Mouse (Mus musculus): ENCODE results near the gene Ube2m. TPM values are rescaled to one million over a fixed set of nuclear protein-coding genes. Genes with fewer than 3 reads are reported as not detected.

Ube2m gene
- total RNA-seq, 2 experiments from 2014 or later: 132 to 196 TPM

DNA sequence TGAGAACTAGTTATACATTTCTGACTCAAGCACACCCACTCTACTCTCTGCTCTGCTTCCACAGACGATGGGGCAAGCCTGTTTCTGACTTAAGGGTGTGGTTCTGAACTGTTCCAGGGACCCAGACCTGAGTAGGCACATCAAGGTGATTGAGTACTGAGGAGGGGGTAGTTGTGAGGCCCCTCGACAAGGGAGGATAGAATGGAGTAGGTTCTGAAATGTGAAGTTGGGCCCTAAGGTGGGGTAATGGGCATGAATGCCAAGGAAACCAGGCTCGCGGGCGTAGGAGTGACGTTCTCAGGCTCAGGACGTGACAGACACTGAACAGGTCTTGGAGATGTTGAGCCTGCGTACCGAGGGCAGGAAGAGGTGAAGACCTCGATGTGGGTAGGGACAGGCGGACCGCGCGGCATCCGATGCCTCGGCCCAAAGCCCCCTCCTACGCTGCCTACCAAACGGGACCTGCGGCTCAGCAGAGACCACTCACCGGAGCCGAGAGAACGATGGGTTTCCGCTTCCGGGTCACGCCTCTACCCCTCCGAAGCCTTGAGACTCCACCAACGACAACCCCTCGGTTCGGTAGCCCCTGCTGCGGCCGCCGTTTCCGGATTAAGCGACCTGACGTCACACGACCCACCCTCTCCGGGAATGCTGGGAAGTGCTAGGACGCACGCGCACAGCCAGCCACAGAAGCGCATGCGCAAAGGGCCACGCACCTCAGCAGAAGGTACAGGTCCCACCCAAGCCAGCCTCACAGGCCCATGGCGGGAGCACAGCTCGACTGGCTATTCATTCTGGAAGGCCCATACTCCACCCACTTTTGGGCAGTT, 3.7 kb downstream of the Ube2m start, which contains the start of gene Chmp2a:
TSS of gene Chmp2a (minus strand) at position 660 of the 830 bp plus-strand sequence.
- ATAC-seq (replicated peaks; ENCODE audit: poor library complexity, severe bottlenecking): peak; percentile 51

DNA sequence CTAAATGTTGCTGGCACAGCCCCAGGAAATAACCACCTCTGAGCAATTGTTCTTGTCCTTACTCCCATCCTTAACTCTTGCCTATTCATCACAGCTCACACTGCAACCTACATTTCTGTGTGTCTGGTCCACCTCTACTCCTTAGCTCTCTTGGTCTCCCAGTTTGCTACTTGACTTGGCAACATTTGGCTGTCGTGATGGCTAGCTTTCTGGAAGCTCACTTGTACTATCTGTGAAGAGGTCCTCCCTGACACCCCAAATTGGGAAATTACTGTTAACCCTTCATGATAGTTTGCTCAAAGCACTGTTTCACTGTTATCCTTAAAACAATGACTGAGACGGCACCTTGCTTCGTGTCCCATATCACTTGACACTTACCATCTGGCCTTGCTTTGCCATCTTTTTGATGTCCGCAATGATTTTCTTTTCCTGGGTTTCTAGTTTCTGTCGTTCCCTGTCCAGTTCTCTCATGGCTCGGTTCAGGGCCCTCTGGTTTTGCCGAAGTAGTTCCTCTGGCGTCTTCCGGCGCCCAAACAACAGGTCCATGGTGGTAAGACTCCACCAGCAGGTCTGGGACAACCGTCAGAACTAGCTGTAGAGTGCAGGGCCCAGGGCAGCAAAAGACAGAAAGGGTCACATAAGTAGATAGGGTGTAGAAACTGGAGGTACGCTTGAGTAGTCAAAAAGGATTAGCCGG, 4.5 kb downstream of the Ube2m start:
- ATAC-seq (replicated peaks; ENCODE audit: poor library complexity, severe bottlenecking): no peak

DNA sequence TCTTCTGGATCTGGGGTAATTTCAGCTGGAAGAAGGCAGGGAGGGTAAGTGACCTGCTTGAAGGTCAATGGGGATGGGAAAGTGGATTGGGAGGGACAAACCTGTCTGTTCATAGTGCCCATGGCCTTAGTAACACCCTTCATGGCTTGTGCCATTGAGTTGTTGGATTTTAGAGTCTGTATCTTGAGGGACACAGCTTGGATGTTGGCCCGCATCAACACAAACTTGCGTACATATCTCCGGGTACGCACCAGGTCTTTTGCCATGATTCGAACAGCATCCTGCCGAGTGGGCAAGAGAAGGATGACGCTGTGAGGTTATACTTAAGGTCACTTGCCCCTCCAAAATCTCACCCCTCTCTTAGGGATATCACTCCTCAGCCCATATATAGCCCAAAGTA, 5.5 kb downstream of the Ube2m start:
- ATAC-seq (replicated peaks; ENCODE audit: poor library complexity, severe bottlenecking): no peak

DNA sequence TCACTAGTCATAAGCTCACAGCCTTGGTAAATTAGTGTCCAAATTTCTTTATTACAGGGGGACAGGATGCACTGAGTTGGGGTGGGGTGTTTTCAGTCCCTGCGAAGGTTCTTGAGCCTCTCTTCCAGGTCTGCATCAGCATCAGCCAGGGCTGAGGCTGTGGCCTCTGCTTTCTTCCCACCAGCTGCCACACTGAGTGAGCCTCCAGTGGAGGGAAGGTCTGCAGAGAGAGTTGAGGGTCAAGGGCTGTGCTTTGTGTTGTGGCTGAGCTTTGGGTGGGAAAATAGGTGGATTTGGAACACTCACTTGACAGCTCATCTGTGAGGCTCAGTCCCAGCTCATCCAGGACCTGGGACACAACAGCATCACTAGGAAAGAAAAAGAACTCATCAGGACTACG, 6.1 kb downstream of the Ube2m start:
- no peak for ATAC-seq (replicated peaks; ENCODE audit: poor library complexity, severe bottlenecking)

DNA sequence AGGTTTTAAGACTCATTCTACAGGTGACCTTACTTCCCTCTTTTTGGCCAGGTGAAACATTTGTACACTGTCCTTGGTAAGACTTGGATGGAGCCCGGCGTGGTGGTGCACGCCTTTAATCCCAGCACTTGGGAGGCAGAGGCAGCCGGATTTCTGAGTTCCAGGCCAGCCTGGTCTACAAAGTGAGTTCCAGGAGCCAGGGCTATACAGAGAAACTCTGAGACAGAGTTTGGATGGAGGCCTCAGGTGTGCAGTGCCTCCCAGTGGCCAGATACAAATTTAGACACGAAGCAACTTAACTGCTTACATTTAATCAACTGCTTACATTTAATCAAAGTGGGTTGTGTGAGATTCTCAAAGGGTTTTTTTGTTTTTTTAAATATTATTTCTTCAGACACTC, 7.0 kb downstream of the Ube2m start:
- ATAC-seq (replicated peaks; ENCODE audit: poor library complexity, severe bottlenecking): no peak

DNA sequence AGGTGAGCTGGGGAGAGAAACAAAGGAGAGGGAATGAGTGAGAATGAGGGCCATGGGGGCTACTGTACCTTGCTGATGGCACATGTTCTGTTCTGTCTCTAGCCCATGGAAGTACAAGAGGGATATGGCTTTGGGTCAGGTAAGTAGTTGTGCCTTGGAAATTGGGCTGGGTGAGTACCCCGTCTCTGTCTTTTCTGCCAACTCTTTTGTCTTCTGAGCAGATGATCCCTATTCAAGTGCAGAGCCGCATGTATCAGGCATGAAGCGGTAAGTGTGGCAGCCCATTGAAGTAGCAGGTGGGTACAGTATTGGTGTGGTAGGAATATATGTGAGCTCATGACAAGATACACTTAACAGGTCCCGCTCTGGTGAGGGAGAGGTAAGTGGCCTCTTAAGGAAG, 9.1 kb downstream of the Ube2m start:
- ATAC-seq (replicated peaks; ENCODE audit: poor library complexity, severe bottlenecking): no peak

DNA sequence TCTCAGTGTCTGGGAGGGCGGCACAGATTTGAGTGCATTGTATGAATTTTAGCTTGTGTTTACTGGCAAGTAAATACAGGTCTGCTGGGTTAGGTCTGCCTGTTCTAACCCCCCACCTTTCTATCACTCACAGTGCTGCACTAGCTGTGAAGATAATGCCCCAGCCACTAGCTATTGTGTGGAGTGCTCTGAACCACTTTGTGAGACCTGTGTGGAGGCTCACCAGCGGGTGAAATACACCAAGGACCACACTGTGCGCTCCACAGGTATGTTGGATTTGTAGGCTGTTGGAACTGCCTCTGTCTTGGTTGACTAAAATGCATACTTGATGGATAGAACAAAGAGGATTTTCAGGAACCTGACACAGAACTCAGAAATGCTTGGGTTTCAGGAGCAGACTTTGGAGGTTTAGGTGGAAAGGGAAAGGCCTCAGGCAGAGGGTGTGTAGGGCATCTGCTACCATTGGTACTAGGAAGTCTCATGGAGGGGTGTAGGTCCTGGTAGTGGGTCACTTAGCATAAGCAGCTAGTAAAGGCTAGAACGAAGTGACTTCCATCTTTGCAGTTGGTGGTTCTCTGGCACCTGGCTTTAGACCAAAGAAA, 12.5 kb downstream of the Ube2m start:
- ATAC-seq (replicated peaks; ENCODE audit: poor library complexity, severe bottlenecking): no peak

DNA sequence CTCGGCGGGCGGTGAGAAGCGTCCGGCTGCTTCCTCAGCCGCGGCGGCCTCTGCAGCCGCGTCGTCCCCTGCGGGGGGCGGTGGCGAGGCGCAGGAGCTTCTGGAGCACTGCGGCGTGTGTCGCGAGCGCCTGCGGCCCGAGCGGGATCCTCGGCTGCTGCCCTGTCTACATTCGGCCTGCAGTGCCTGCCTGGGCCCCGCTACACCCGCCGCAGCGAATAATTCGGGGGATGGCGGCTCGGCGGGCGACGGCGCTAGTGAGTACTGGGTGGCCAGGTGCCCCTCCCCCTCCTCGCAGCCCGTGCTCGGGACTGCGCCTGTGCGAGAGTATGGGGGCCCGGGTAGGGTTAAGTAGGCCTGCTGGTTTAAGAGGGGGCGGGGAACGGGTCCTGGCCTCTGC, 13.3 kb downstream of the Ube2m start:
- ATAC-seq (replicated peaks; ENCODE audit: poor library complexity, severe bottlenecking): peak; percentile 8

DNA sequence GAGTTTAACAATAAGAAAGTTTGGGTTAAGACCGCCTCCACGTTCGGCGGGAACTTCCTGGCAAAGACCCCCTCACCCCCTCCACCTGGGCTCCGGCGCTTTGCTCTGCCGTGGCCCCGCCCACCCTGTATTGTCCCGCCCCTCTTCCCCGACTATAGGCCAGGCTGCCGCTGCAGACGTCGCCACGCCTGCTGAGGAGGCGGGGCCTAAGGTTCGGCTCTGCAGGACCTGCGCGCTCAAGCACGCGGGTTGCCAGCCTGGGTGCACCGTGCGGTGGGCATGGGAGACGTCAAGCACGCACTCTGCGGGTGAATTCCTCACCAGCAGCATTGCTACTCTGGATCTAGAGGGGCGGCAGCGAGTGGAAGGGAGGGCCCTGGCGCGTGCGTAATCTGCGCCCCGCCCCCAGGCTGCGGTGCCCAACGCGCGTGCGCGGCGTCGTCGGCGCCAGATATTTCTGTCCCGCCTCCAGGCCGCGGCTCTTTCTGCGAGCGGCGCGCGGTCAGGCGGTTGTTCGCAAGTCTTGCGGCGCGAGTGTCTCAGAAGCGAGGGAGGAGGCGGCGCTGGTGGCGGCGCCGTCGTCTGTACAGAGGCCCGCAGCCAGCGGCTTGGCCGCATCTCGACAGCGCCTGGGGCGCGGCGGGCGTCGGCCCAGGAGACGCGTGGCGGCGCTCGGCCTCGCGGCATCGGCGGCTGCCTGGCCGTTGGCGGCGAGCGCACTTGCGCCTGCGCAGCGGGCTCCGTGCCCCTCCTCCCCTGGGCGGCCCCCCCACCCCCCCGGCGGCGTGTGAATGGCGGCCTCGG, 13.9 kb downstream of the Ube2m start:
- peak; percentile 68 for ATAC-seq (replicated peaks; ENCODE audit: poor library complexity, severe bottlenecking)

DNA sequence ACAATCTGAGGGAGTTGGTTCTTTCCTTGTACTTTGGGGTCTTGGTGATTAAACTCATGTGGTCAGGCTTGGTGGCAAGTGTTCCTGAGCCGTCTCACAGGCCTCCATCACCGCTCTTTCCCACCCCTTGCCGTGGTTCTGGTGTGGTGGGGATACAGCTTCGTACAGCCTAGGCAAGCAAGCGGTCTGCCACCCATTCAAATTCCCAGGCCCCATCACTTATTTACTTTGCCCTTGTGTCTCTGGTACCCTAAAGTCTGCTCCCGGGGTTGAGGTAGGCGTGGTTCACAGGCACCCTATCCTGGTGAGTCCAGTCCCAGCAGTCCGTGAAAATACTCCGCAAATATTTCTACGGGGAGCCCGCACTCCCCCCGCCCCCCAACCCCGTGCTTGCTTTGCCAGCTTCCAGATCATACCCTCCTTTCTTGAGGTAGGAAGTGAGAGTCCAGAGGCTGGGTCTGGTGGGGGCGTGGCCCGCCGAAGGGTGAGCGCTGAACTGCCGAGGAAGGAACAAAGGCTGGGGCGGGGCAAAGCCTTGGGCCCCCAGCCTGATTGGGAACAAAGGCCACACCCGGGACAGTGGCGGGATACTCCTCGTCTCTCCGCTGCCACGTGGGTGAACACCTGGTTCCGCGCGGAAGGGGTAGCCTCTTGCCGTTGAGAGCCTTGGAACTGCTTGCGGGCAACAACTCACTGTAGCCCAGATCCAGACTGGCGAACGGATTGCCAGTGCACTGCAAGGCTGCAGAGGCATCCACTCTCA, 15.1 kb downstream of the Ube2m start:
- peak; percentile 71 for ATAC-seq (replicated peaks; ENCODE audit: poor library complexity, severe bottlenecking)

DNA sequence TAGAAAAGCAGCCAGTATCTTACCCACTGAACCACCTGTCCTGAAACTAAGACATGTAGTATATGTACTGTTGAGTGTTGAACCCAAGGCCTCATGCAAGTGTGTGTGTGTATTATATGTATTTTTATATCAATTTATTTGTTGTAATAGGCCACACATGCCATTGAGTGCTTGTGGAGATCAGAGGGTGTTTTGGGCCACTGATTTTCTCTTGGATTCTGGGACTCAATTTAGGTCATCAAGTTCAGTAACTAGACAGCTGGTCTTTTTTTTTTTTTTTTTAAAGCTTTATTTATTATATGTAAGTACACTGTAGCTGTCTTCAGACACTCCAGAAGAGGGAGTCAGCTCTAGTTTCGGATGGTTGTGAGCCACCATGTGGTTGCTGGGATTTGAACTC, 22.9 kb downstream of the Ube2m start:
- no peak for ATAC-seq (replicated peaks; ENCODE audit: poor library complexity, severe bottlenecking)

DNA sequence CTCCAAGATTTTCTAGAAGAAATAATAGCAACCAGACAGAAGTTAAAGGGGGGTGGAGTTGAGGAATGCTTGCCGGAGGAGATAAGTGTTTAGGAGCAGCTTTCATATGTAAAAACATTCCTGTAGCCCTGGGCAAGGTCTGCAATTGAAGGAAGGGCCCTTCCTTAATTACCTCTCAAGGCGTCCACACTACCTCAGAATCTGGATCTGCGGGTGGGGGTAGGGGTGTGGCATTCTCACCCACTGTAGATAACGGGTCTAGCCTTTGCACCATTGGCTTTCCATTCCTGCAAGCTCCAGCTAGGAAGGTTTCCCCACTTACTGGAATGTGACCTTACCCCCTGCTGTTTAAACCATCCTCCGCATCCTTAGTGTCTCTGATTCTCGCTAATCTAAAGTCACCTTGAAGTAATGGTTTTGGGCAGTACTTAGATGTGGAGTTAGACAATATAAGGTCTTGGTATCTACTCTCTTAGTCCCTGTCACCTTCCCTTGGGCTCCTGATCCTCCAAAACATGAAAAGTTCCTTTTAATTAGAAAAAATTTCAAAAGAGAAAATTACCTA, 23.7 kb downstream of the Ube2m start:
- no peak for ATAC-seq (replicated peaks; ENCODE audit: poor library complexity, severe bottlenecking)

DNA sequence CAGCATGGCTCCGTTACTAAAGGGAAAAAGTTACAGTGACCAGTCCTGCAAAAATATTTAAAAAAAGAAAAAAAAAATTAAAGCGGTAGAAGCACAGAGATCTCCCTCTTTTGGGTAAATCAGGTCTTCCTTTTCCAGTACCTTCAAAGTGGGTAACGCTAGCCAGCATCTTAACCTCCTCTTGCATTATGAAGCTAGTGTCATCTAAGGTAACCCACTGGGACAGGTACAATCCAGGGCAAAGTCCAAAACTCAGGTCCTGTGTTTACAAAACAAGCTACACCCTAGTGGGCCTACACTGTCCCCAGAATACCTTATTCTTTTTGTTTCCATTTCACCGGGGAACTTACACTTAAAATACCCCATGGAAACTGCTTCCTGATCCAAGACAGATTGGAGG, 24.4 kb downstream of the Ube2m start:
- no peak for ATAC-seq (replicated peaks; ENCODE audit: poor library complexity, severe bottlenecking)

DNA sequence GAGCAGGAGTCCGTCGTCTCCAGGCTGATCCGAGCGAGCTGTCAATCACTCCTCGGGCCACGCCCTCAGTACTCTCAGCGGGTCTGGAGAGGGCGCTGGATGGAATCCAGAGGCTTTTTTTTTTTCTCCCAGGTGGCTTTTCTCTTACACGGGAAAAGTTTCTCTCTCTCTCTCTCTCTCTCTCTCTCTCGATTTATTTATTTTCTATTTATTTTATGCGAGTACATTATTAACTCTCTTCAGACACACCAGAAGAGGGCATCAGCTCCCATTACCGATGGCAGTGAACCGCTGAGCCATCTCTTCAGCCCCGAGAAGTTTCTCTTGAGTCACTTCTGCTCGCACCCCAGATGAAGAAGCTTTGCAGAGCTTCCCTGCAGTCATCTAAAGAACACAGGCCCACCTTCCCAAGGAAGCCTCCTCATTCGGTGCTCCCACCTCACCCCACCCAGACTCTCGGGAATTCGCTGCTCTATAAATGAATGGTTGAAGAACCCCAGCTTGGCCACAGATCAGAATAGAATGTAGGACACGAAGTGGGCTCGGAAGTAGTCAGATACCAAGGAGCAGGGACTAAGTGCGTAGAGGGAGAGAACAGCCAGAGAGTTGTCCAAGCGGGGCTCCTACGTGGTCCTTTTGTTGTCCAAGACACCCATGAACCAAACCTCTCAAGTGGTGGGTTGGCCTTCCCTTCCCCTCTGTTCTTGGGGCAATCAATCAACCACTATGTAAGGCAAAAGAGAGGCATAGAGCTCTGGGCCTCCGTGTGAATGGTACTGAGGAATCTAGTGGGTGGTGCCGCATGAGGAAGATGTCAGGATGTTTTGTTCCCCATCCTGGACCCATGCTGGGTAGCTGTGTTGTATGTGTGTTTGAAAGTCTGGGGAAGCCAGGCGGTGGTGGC, 27.8 kb downstream of the Ube2m start, which contains the start of gene Zbtb45:
TSS of gene Zbtb45 (minus strand) at position 30 of the 904 bp plus-strand sequence.
- no peak for ATAC-seq (replicated peaks; ENCODE audit: poor library complexity, severe bottlenecking)

DNA sequence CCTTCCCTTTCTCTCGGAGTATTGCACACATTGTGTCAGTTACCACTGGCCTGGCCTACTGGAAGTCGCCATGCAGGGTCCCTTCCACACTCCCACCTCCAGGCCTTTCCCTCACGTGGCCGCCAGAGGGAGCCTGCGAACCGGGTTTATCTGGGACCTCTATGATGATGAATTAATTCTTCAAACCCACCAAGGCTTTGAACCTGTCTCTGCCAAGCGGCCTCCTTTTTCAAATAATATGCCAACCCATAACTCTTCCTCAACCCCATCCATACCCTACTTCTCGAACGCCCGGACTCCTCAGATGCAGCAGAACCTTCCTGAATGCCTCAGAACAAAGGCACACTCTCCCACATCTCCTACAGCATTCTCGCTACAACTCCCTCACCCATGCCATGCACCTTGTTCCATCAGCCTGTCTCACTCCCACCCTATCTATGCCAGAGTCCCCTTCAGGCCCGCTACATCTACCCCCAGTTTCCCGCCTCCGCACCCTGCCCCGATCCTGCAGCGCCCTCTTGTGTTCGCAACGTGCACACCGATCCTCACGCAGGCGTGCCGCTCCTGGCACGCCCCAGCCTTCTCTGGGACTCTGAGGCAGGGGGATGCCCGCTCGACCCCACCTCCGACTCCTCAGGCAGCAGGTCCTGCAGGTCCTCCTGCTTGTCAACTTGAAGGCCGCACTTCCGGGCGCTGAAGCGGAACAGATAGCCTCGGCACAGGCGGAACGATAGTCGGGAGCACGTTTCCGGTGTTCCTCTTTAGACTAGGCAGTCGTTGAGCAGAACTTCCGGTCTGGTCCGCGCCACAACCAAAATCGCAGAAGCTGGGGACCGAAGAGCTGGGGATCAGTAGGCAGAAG, 28.7 kb downstream of the Ube2m start:
- ATAC-seq (replicated peaks; ENCODE audit: poor library complexity, severe bottlenecking): peak; percentile 88

DNA sequence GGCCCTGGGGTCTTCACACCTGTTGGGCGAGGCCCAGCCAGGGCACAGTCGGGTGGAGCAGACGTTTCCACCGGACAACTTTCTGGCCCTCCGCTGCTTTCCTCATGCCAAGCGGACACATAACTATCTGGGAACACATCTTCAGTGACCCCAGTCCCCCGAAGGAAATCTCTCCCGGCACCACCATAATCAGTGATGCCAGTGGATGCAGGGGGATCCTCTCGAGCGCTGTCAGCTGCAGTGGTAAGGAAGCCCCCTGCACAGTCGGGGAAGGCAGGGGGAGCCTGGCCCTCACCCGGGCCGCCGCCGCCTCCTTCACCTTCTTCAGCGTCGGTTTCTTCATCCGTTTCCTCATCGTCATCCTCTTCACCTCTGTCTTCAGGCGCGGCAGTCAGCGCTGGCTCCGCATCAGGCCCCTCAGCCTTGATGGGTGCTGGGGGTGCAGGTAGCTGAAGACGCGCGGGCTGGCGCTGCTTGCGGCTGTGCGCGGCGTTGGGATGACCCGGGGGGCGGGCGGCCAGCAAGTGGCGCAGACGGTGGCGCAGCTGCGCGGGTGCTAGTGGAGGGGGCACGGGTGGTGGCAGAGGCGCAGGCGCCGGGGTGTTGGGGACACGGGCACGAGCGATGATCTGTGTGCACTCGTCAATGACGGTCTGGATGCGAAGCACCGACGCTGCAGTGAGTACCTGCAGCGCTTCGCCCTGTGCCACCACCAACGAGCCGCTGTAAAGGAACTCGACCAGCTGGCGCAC, 30.6 kb downstream of the Ube2m start:
- no peak for ATAC-seq (replicated peaks; ENCODE audit: poor library complexity, severe bottlenecking)

DNA sequence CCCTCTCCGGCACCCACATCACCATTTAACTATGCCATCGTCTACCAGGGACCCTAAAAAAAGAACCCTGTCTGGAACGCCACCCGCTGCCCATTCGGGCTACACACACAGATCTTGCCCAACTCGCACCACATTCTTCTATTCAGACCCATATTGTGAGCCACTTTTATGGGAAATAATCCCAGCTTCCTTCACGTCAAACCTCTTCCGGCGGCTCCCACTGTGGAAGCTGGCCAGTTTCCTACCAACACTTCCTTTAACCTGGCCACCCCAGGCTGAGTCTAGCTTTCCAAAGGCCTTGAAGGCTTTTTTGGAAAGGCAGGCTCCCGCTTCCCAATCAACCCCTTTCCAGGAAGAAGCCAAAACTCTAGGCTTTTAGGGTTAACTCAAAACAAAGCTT, 31.5 kb downstream of the Ube2m start:
- ATAC-seq (replicated peaks; ENCODE audit: poor library complexity, severe bottlenecking): no peak
